ENCODE assay signal across 8 mouse cellular contexts in genomic region chr9:44604290-44604778, GRCm38 (mm10). TPM values are rescaled to one million over a fixed set of nuclear protein-coding genes. Genes with fewer than 3 reads are reported as not detected.
DNase-seq lines count a peak whose midpoint lies in the region; ATAC-seq lines count a peak whose summit lies in the region.

No protein-coding gene starts in this region.

- peak overlapping the region; percentile 100 for H3K9ac ChIP-seq in hindbrain, embryonic 15.5 days

- H3K4me3 ChIP-seq in hindbrain, embryonic 15.5 days: peak overlapping the region; percentile 100

- peak overlapping the region; percentile 95 for H3K4me2 ChIP-seq in hindbrain, embryonic 15.5 days

- WGBS in hindbrain, embryonic 15.5 days: under 1% methylated on average over 36 of the region's 65 CpGs

- no peaks in the 10 kb centered on the region for H3K27me3 ChIP-seq in hindbrain, embryonic 15.5 days

- peak overlapping the region; percentile 100 for H3K27ac ChIP-seq in hindbrain, embryonic 15.5 days (replicated peaks)

- ATAC-seq in hindbrain, embryonic 15.5 days (ENCODE audit: low FRiP score, low read depth): peak; percentile 86

- peaks cover 50% of the 10 kb centered on the region for H3K4me1 ChIP-seq in hindbrain, embryonic 15.5 days (replicated peaks)

- peaks cover 15% of the 10 kb centered on the region; the same call in 1 of the 2 replicates for H3K36me3 ChIP-seq in hindbrain, embryonic 15.5 days

- no peaks in the 10 kb centered on the region for H3K9me3 ChIP-seq in hindbrain, embryonic 15.5 days

- DNase-seq in R1 (ENCODE audit: low read depth, low spot score): peak; percentile 62
- DNase-seq in cerebellum, postnatal 25 days: peak; percentile 88 to 90
- peak; percentile 78 to 80 for DNase-seq in frontal cortex, postnatal 36 days (ENCODE audit: low spot score in 2 of 2)
- DNase-seq in left cerebral cortex, adult 18-20 months (ENCODE audit: low spot score in 2 of 2): peak; percentile 76 to 81
- peak; percentile 87 to 90 for DNase-seq in lung, postnatal 4 days
- peak; percentile 72 for DNase-seq in retina, postnatal 7 days (ENCODE audit: low read depth, low spot score)
- DNase-seq in urinary bladder, postnatal 10 days (ENCODE audit: low spot score): peak; percentile 28

RNA-seq across cellular contexts. Expression of gene Ddx6, which starts 0.4 kb away (rescaled TPM):
- 13.6 and 18.5 TPM in 2 replicates for polyA plus RNA-seq in hindbrain, embryonic 15.5 days (2015; fragmentation: Nextera tagmentation; extraction: Ambion mirVana)
- 100 to 1,000 TPM; 145 to 155 TPM for total RNA-seq in left cerebral cortex, adult 18-20 months (2021)

RNA-seq across cellular contexts. Expression of gene Cxcr5, which starts 42.7 kb away (rescaled TPM):
- polyA plus RNA-seq in hindbrain, embryonic 15.5 days (2015; fragmentation: Nextera tagmentation; extraction: Ambion mirVana): 0.09 TPM in 1 of 2 replicates, not detected in the other
- not detected for total RNA-seq in left cerebral cortex, adult 18-20 months (2021)

Comparison
In these comparisons a context has a peak if more than half of its experiments do, and no peak if none do; other contexts are left out.
1. Peak in every context shown above with its lines: DNase-seq, ATAC-seq, H3K4me3 ChIP-seq and H3K27ac ChIP-seq.
2. DNase-seq: peak in every context shown above with its lines; median percentile 89 in cerebellum, postnatal 25 days; 88 in lung, postnatal 4 days; 79 in frontal cortex, postnatal 36 days; 78 in left cerebral cortex, adult 18-20 months; 72 in retina, postnatal 7 days; 62 in R1; 28 in urinary bladder, postnatal 10 days.